Mouse (Mus musculus) midbrain, embryonic 13.5 days (tissue): ENCODE measurements around the gene Akap10. TPM values are rescaled to one million over a fixed set of nuclear protein-coding genes. Genes with fewer than 3 reads are reported as not detected.
A peak's percentile ranks its signal among the peaks of the same experiment; 100 is the strongest.

Source experiments
- ATAC-seq: fragments of 200-750 bp; cut with Nextera tagmentation; 2 replicates; pipeline ENCODE4 v1.8.0; 2017; ENCODE audit warnings: mild to moderate bottlenecking, moderate TSS enrichment, moderate library complexity
- H3K27ac ChIP-seq: fragments of 300-500 bp; sonication (generic); 2 replicates; pipeline ENCODE4 v1.5.1; 2015; ENCODE audit warnings: inconsistent platforms, mild to moderate bottlenecking, moderate library complexity
- H3K27me3 ChIP-seq: fragments of 300-500 bp; sonication (generic); 2 replicates; pipeline ENCODE4 v1.6.1; 2015; ENCODE audit warnings: mild to moderate bottlenecking, inconsistent platforms
- H3K36me3 ChIP-seq: fragments of 300-500 bp; sonication (generic); 2 replicates; pipeline ENCODE4 v1.6.1; 2015; ENCODE audit warnings: mild to moderate bottlenecking, inconsistent platforms
- H3K4me1 ChIP-seq: fragments of 300-500 bp; sonication (generic); replicated peaks from 2 replicates; pipeline ENCODE4 v1.6.1; 2015; ENCODE audit warnings: inconsistent platforms
- H3K4me2 ChIP-seq: fragments of 300-500 bp; sonication (generic); replicated peaks from 2 replicates; pipeline ENCODE4 v1.6.1; 2015; ENCODE audit warnings: moderate library complexity, mild to moderate bottlenecking, inconsistent platforms
- H3K4me3 ChIP-seq: fragments of 300-500 bp; sonication (generic); replicated peaks from 2 replicates; pipeline ENCODE4 v1.5.1; 2015; ENCODE audit warnings: mild to moderate bottlenecking, inconsistent platforms
- H3K9ac ChIP-seq: fragments of 300-500 bp; sonication (generic); replicated peaks from 2 replicates; pipeline ENCODE4 v1.6.1; 2015; ENCODE audit warnings: mild to moderate bottlenecking, inconsistent platforms
- H3K9me3 ChIP-seq: fragments of 300-500 bp; sonication (generic); 2 replicates; pipeline ENCODE4 v1.6.1; 2016; ENCODE audit warnings: mild to moderate bottlenecking, inconsistent platforms
- WGBS: fragments of 180-500 bp; shearing (Covaris S2); methylation state at CpG from one replicate; pipeline ENCODE4 v1.1.7; 2015; 5-methylcytosine and 5-hydroxymethylcytosine counted together
- polyA plus RNA-seq: library from polyadenylated mRNA; unstranded; fragments of >200 nt; fragmentation: Nextera tagmentation; extraction: Ambion mirVana; gene quantifications from 2 replicates; pipeline ENCODE4 v1.2.1, GENCODE M21; 2015

The Akap10 gene
- polyA plus RNA-seq, 1 experiment from 2014 or later, result 16.1 TPM

GRCm38 (mm10) chr11:61957296-61957813 lies 27.3 kb upstream of the Akap10 start:
- H3K27me3 ChIP-seq, result peaks cover 14% of the 10 kb centered on the region
- no peak for ATAC-seq
- H3K9ac ChIP-seq, result peak overlapping the region; percentile 64
- WGBS, result 4% methylated on average over 25 of the region's 25 CpGs
- no peaks in the 10 kb centered on the region for H3K36me3 ChIP-seq
- H3K4me3 ChIP-seq, result peak overlapping the region; percentile 70
- no peak overlapping the region for H3K27ac ChIP-seq
- H3K9me3 ChIP-seq, result no peaks in the 10 kb centered on the region
- no peaks in the 10 kb centered on the region for H3K4me1 ChIP-seq
- H3K4me2 ChIP-seq, result peak overlapping the region; percentile 100

- Histone ChIP-seq H3K4me2 (peak within 1 kb of the TSS; percentile 100), H3K27me3 (peaks cover 14% of the 10 kb centered on the region), H3K4me3 (peak within 1 kb of the TSS; percentile 70), H3K9ac (peak within 1 kb of the TSS; percentile 64), H3K4me1 (no peaks in the 10 kb centered on the region), H3K9me3 (no peaks in the 10 kb centered on the region), H3K36me3 (no peaks in the 10 kb centered on the region), H3K27ac (no peak within 1 kb of the TSS)
- ATAC-seq, result peak; percentile 97
- WGBS, result under 1% methylated on average over 58 of the region's 58 CpGs
Observed at GRCm38 (mm10) chr11:61956572-61957295, 26.7 kb upstream of the Akap10 start, which contains the start of gene Specc1. Gene Specc1 (plus strand): TSS chr11:61956763.

GRCm38 (mm10) chr11:61955951-61956350 lies 25.9 kb upstream of the Akap10 start:
- Histone ChIP-seq H3K4me3 (no peak overlapping the region), H3K9me3 (no peaks in the 10 kb centered on the region), H3K4me1 (no peaks in the 10 kb centered on the region), H3K9ac (no peak overlapping the region), H3K27me3 (peaks cover 14% of the 10 kb centered on the region), H3K27ac (no peak overlapping the region), H3K36me3 (no peaks in the 10 kb centered on the region), H3K4me2 (no peak overlapping the region)
- no peak for ATAC-seq
- WGBS, result 86% methylated on average over 6 of the region's 6 CpGs

GRCm38 (mm10) chr11:61955136-61955535 lies 25.1 kb upstream of the Akap10 start:
- H3K4me3 ChIP-seq, result no peak overlapping the region
- peaks cover 14% of the 10 kb centered on the region for H3K27me3 ChIP-seq
- no peaks in the 10 kb centered on the region for H3K36me3 ChIP-seq
- no peaks in the 10 kb centered on the region for H3K4me1 ChIP-seq
- H3K4me2 ChIP-seq, result no peak overlapping the region
- no peak for ATAC-seq
- 76% methylated on average over 6 of the region's 6 CpGs for WGBS
- no peak overlapping the region for H3K27ac ChIP-seq
- H3K9ac ChIP-seq, result no peak overlapping the region
- no peaks in the 10 kb centered on the region for H3K9me3 ChIP-seq

- 21% methylated on average over 10 of the region's 10 CpGs for WGBS
- H3K9ac ChIP-seq, result no peak overlapping the region
- H3K9me3 ChIP-seq, result no peaks in the 10 kb centered on the region
- H3K27ac ChIP-seq, result no peak overlapping the region
- no peak for ATAC-seq
- no peaks in the 10 kb centered on the region for H3K36me3 ChIP-seq
- H3K4me2 ChIP-seq, result no peak overlapping the region
- H3K27me3 ChIP-seq, result no peaks in the 10 kb centered on the region
- H3K4me1 ChIP-seq, result no peaks in the 10 kb centered on the region
- no peak overlapping the region for H3K4me3 ChIP-seq
Observed at GRCm38 (mm10) chr11:61950632-61951031, 20.6 kb upstream of the Akap10 start.

- no peaks in the 10 kb centered on the region for H3K36me3 ChIP-seq
- H3K4me1 ChIP-seq, result no peaks in the 10 kb centered on the region
- 1% methylated on average over 3 of the region's 3 CpGs for WGBS
- H3K4me3 ChIP-seq, result no peak overlapping the region
- H3K27ac ChIP-seq, result no peak overlapping the region
- no peak overlapping the region for H3K9ac ChIP-seq
- H3K9me3 ChIP-seq, result no peaks in the 10 kb centered on the region
- H3K27me3 ChIP-seq, result no peaks in the 10 kb centered on the region
- H3K4me2 ChIP-seq, result no peak overlapping the region
- ATAC-seq, result 0 out of 2 replicates have a peak, but pooled peaks have one; percentile 63
Observed at GRCm38 (mm10) chr11:61949315-61949714, 19.3 kb upstream of the Akap10 start.

GRCm38 (mm10) chr11:61946608-61947007 lies 16.6 kb upstream of the Akap10 start:
- ATAC-seq, result no peak
- no peak overlapping the region for H3K27ac ChIP-seq
- no peak overlapping the region for H3K9ac ChIP-seq
- H3K4me2 ChIP-seq, result no peak overlapping the region
- H3K4me1 ChIP-seq, result no peaks in the 10 kb centered on the region
- 95% methylated on average over 4 of the region's 4 CpGs for WGBS
- no peak overlapping the region for H3K4me3 ChIP-seq
- no peaks in the 10 kb centered on the region for H3K36me3 ChIP-seq
- no peaks in the 10 kb centered on the region for H3K9me3 ChIP-seq
- no peaks in the 10 kb centered on the region for H3K27me3 ChIP-seq

- H3K27me3 ChIP-seq, result no peaks in the 10 kb centered on the region
- H3K9ac ChIP-seq, result no peak overlapping the region
- ATAC-seq, result no peak
- no peaks in the 10 kb centered on the region for H3K4me1 ChIP-seq
- no peak overlapping the region for H3K4me2 ChIP-seq
- 83% methylated on average over 9 of the region's 9 CpGs for WGBS
- no peak overlapping the region for H3K27ac ChIP-seq
- no peaks in the 10 kb centered on the region for H3K36me3 ChIP-seq
- H3K4me3 ChIP-seq, result no peak overlapping the region
- H3K9me3 ChIP-seq, result no peaks in the 10 kb centered on the region
Observed at GRCm38 (mm10) chr11:61944417-61944816, 14.4 kb upstream of the Akap10 start.

- H3K36me3 ChIP-seq, result no peaks in the 10 kb centered on the region
- H3K4me1 ChIP-seq, result no peaks in the 10 kb centered on the region
- H3K9me3 ChIP-seq, result no peaks in the 10 kb centered on the region
- H3K4me3 ChIP-seq, result no peak overlapping the region
- no peak overlapping the region for H3K27ac ChIP-seq
- no peak overlapping the region for H3K4me2 ChIP-seq
- no peak overlapping the region for H3K9ac ChIP-seq
- 87% methylated on average over 2 of the region's 2 CpGs for WGBS
- ATAC-seq, result no peak
- H3K27me3 ChIP-seq, result no peaks in the 10 kb centered on the region
Observed at GRCm38 (mm10) chr11:61942903-61943302, 12.9 kb upstream of the Akap10 start.

GRCm38 (mm10) chr11:61937761-61938160 lies 7.7 kb upstream of the Akap10 start:
- no peaks in the 10 kb centered on the region for H3K27me3 ChIP-seq
- no peak overlapping the region for H3K9ac ChIP-seq
- no peak overlapping the region for H3K27ac ChIP-seq
- no peaks in the 10 kb centered on the region for H3K9me3 ChIP-seq
- no peak for ATAC-seq
- no peak overlapping the region for H3K4me3 ChIP-seq
- WGBS, result 95% methylated on average over 1 of the region's 1 CpGs
- H3K4me2 ChIP-seq, result no peak overlapping the region
- no peaks in the 10 kb centered on the region for H3K4me1 ChIP-seq
- H3K36me3 ChIP-seq, result no peaks in the 10 kb centered on the region

GRCm38 (mm10) chr11:61930640-61931586 lies 861 bp upstream of the Akap10 start:
- Histone ChIP-seq H3K4me2 (peak overlapping the region; percentile 56), H3K9me3 (no peaks in the 10 kb centered on the region), H3K9ac (peak overlapping the region; percentile 74), H3K4me1 (peaks cover 27% of the 10 kb centered on the region), H3K27ac (peak overlapping the region; percentile 96), H3K36me3 (no peaks in the 10 kb centered on the region), H3K27me3 (no peaks in the 10 kb centered on the region), H3K4me3 (peak overlapping the region; percentile 82)
- ATAC-seq, result peak; percentile 46; the same call in 1 of the 2 replicates
- WGBS, result 22% methylated on average over 11 of the region's 11 CpGs
